Mouse (Mus musculus) liver, adult 2 months (tissue): Measurements from ENCODE around the gene Kcnc2. TPM values are rescaled to one million over a fixed set of nuclear protein-coding genes. Genes with fewer than 3 reads are reported as not detected.

Source experiments
- DNase-seq: peaks from one replicate; pipeline ENCODE4 v3.0.0-alpha.2; 2011; ENCODE audit warnings: low read depth, low spot score; ENCODE audit errors: extremely low read depth
- H3K27ac ChIP-seq: fragments of 200-500 bp; replicated peaks from 2 replicates; pipeline ENCODE4 v1.5.1; 2012; ENCODE audit warnings: low read depth, mild to moderate bottlenecking, control low read depth, inconsistent platforms, low read length; ENCODE audit not compliant: insufficient read depth
- H3K27me3 ChIP-seq: fragments of 200-500 bp; 2 replicates; pipeline ENCODE4 v1.6.1; 2012; ENCODE audit warnings: mild to moderate bottlenecking, moderate library complexity, low read length, inconsistent platforms; ENCODE audit not compliant: control insufficient read depth, insufficient read depth
- H3K36me3 ChIP-seq: fragments of 200-500 bp; 2 replicates; pipeline ENCODE4 v1.6.1; 2012; ENCODE audit warnings: low read length, inconsistent platforms; ENCODE audit not compliant: control insufficient read depth, insufficient read depth
- H3K4me1 ChIP-seq: fragments of 200-500 bp; 2 replicates; pipeline ENCODE4 v1.6.1; 2011; ENCODE audit warnings: low read length; ENCODE audit not compliant: control insufficient read depth, insufficient read depth
- H3K4me3 ChIP-seq: fragments of 200-500 bp; 2 replicates; pipeline ENCODE4 v1.5.1; 2011; ENCODE audit warnings: low read depth, mild to moderate bottlenecking, control low read depth, low read length, moderate library complexity; ENCODE audit not compliant: insufficient read depth
- H3K79me2 ChIP-seq: fragments of 200-500 bp; 2 replicates; pipeline ENCODE4 v1.6.1; 2012; ENCODE audit warnings: inconsistent platforms, mild to moderate bottlenecking, low read length, moderate library complexity; ENCODE audit not compliant: control insufficient read depth, insufficient read depth
- H3K9ac ChIP-seq: fragments of 200-500 bp; 2 replicates; pipeline ENCODE4 v1.6.1; 2012; ENCODE audit warnings: low read depth, mild to moderate bottlenecking, control low read depth, inconsistent platforms, low read length
- CTCF ChIP-seq: fragments of 200-500 bp; IDR thresholded peaks from 2 replicates; pipeline ENCODE4 v1.5.1; 2011; ENCODE audit warnings: low read depth, low read length, control low read depth
- POLR2A ChIP-seq: fragments of 200-500 bp; IDR thresholded peaks from 2 replicates; pipeline ENCODE4 v1.6.1; 2011; ENCODE audit warnings: low read length, control low read depth; ENCODE audit not compliant: insufficient read depth; ENCODE audit errors: extremely low read depth
- WGBS: fragments of 180-500 bp; shearing (Covaris S2); methylation state at CpG from one replicate; pipeline ENCODE4 v1.1.7; 2018; 5-methylcytosine and 5-hydroxymethylcytosine counted together
- polyA plus RNA-seq: library from polyadenylated mRNA; depleted of rRNA; stranded (reverse); fragments of >200 nt; gene quantifications from 2 replicates; pipeline ENCODE4 v1.2.3, GENCODE M21; 2012
- total RNA-seq: library from RNA; depleted of rRNA; stranded (reverse); fragments of >200 nt; gene quantifications from 2 replicates; pipeline ENCODE4 v1.2.3, GENCODE M21; 2014

Gene Kcnc2
- total and polyA plus RNA-seq, 2 experiments, result under 0.01 TPM; not detected in 1

- no peaks in the 10 kb centered on the region for H3K79me2 ChIP-seq
- no peak overlapping the region for H3K27ac ChIP-seq
- H3K27me3 ChIP-seq, result no peaks in the 10 kb centered on the region
- no peaks in the 10 kb centered on the region for H3K4me1 ChIP-seq
- H3K36me3 ChIP-seq, result no peaks in the 10 kb centered on the region
- no peak overlapping the region for H3K4me3 ChIP-seq
- DNase-seq, result no peak
- no peak overlapping the region for H3K9ac ChIP-seq
- TF ChIP-seq POLR2A, result no peak
- no peak for TF ChIP-seq CTCF
- 82% methylated on average over 5 of the region's 5 CpGs for WGBS
Measured at GRCm38 (mm10) chr10:112377163-112377562, 106.2 kb downstream of the Kcnc2 start.

GRCm38 (mm10) chr10:112378465-112378864 is 107.5 kb downstream of the Kcnc2 start:
- TF ChIP-seq CTCF (no peak), POLR2A (no peak)
- H3K79me2 ChIP-seq, result no peaks in the 10 kb centered on the region
- H3K4me1 ChIP-seq, result no peaks in the 10 kb centered on the region
- H3K36me3 ChIP-seq, result no peaks in the 10 kb centered on the region
- H3K27ac ChIP-seq, result no peak overlapping the region
- 71% methylated on average over 6 of the region's 6 CpGs for WGBS
- no peak overlapping the region for H3K4me3 ChIP-seq
- H3K9ac ChIP-seq, result no peak overlapping the region
- no peak for DNase-seq
- no peaks in the 10 kb centered on the region for H3K27me3 ChIP-seq

- Histone ChIP-seq H3K27ac (no peak overlapping the region), H3K79me2 (no peaks in the 10 kb centered on the region), H3K36me3 (no peaks in the 10 kb centered on the region), H3K27me3 (no peaks in the 10 kb centered on the region), H3K4me1 (no peaks in the 10 kb centered on the region), H3K4me3 (no peak overlapping the region), H3K9ac (no peak overlapping the region)
- TF ChIP-seq CTCF (no peak), POLR2A (no peak)
- WGBS, result 92% methylated on average over 6 of the region's 6 CpGs
- no peak for DNase-seq
Measured at GRCm38 (mm10) chr10:112380590-112380989, 109.7 kb downstream of the Kcnc2 start.

- no peak for DNase-seq
- H3K27ac ChIP-seq, result no peak overlapping the region
- no peak overlapping the region for H3K9ac ChIP-seq
- no peak overlapping the region for H3K4me3 ChIP-seq
- no peaks in the 10 kb centered on the region for H3K36me3 ChIP-seq
- no peaks in the 10 kb centered on the region for H3K27me3 ChIP-seq
- WGBS, result 71% methylated on average over 8 of the region's 8 CpGs
- H3K79me2 ChIP-seq, result no peaks in the 10 kb centered on the region
- TF ChIP-seq CTCF, result no peak
- no peak for TF ChIP-seq POLR2A
- no peaks in the 10 kb centered on the region for H3K4me1 ChIP-seq
Measured at GRCm38 (mm10) chr10:112394399-112394970, 123.6 kb downstream of the Kcnc2 start.

GRCm38 (mm10) chr10:112397194-112397593 is 126.3 kb downstream of the Kcnc2 start:
- no peak for DNase-seq
- Histone ChIP-seq H3K27me3 (no peaks in the 10 kb centered on the region), H3K27ac (no peak overlapping the region), H3K36me3 (no peaks in the 10 kb centered on the region), H3K4me3 (no peak overlapping the region), H3K9ac (no peak overlapping the region), H3K4me1 (no peaks in the 10 kb centered on the region), H3K79me2 (no peaks in the 10 kb centered on the region)
- 30% methylated on average over 2 of the region's 2 CpGs for WGBS
- TF ChIP-seq CTCF (no peak), POLR2A (no peak)

GRCm38 (mm10) chr10:112400591-112401404 is 129.9 kb downstream of the Kcnc2 start:
- no peaks in the 10 kb centered on the region for H3K79me2 ChIP-seq

More at GRCm38 (mm10) chr10:112400591-112401404, 129.9 kb downstream of the Kcnc2 start:
- no peaks in the 10 kb centered on the region for H3K4me1 ChIP-seq
- H3K36me3 ChIP-seq, result no peaks in the 10 kb centered on the region
- WGBS, result 77% methylated on average over 9 of the region's 9 CpGs
- no peaks in the 10 kb centered on the region for H3K27me3 ChIP-seq
- H3K4me3 ChIP-seq, result no peak overlapping the region
- DNase-seq, result no peak
- no peak for TF ChIP-seq POLR2A
- no peak for TF ChIP-seq CTCF
- no peak overlapping the region for H3K27ac ChIP-seq
- H3K9ac ChIP-seq, result no peak overlapping the region
